In genomic region chr9:62340301-62341122, GRCm38 (mm10) we compare ENCODE assay signal across 8 mouse cellular contexts. TPM values are rescaled to one million over a fixed set of nuclear protein-coding genes. Genes with fewer than 3 reads are reported as not detected.
DNase-seq lines count a peak whose midpoint lies in the region; ATAC-seq and TF ChIP-seq lines count a peak whose summit lies in the region.

No protein-coding gene starts in this region.

- TF ChIP-seq CTCF in liver, postnatal 0 days (IDR thresholded peaks at IDR 0.05; ENCODE audit: low read depth), result no peak

- in situ Hi-C loops in ES-E14 (cut with MboI; ENCODE audit: low sequenced_read_pairs in 2 of 2, unreplicated experiment in 2 of 2), result no loop called here

- TF ChIP-seq EP300 in liver, postnatal 0 days (IDR thresholded peaks at IDR 0.05; ENCODE audit: low read depth), result no peak

- H3K4me1 ChIP-seq in heart, embryonic 15.5 days (replicated peaks), result peaks cover 31% of the 10 kb centered on the region
- H3K4me1 ChIP-seq in ES-E14 (ENCODE audit: control insufficient read depth in 2 of 2, insufficient read depth in 2 of 2, low read length in 2 of 2, poor library complexity in 1 of 2), result peaks cover 3 to 4% of the 10 kb centered on the region in 2 experiments; a peak in 3 of 4 replicates
- peaks cover 23% of the 10 kb centered on the region for H3K4me1 ChIP-seq in forebrain, embryonic 13.5 days
- peaks cover 12% of the 10 kb centered on the region for H3K4me1 ChIP-seq in liver, postnatal 0 days (ENCODE audit: insufficient read depth)

- peak; percentile 12 for ATAC-seq in heart, embryonic 15.5 days (replicated peaks; ENCODE audit: insufficient number of reproducible peaks, insufficient read depth, low FRiP score, low read depth)
- peak; percentile 38 for ATAC-seq in forebrain, embryonic 13.5 days
- peak; percentile 5 for ATAC-seq in liver, postnatal 0 days

- H3K27ac ChIP-seq in heart, embryonic 15.5 days, result peak overlapping the region; percentile 100
- H3K27ac ChIP-seq in ES-E14 (ENCODE audit: insufficient read depth, low read depth, low read length, poor library complexity, severe bottlenecking), result no peak overlapping the region
- peak overlapping the region; percentile 99 for H3K27ac ChIP-seq in forebrain, embryonic 13.5 days
- peak overlapping the region; percentile 48; the same call in 1 of the 2 replicates for H3K27ac ChIP-seq in liver, postnatal 0 days (ENCODE audit: low read depth)

- DNase-seq in heart, postnatal 25 days (ENCODE audit: low spot score), result no peak
- no peak for DNase-seq in ES-E14 (ENCODE audit: low read depth, low spot score)
- DNase-seq in liver, postnatal 0 days, result no peak
- no peak for DNase-seq in gastrocnemius, postnatal 4 days (ENCODE audit: low spot score in 2 of 2)
- no peak for DNase-seq in thymus, postnatal 14 days
- no peak for DNase-seq in thymus, postnatal 36 days

- peak overlapping the region; percentile 67 for H3K4me2 ChIP-seq in heart, embryonic 15.5 days
- peak overlapping the region; percentile 82 for H3K4me2 ChIP-seq in forebrain, embryonic 13.5 days
- peak overlapping the region; percentile 95 for H3K4me2 ChIP-seq in liver, postnatal 0 days (ENCODE audit: low read depth, low read length)

- WGBS in heart, embryonic 15.5 days, result 2% methylated on average over 48 of the region's 48 CpGs
- WGBS in forebrain, embryonic 13.5 days, result under 1% methylated on average over 39 of the region's 48 CpGs
- 2% methylated on average over 42 of the region's 48 CpGs for WGBS in liver, postnatal 0 days (ENCODE audit: insufficient replicate concordance)

- peak overlapping the region; percentile 86 for H3K4me3 ChIP-seq in heart, embryonic 15.5 days
- peak overlapping the region; percentile 78 to 99 for H3K4me3 ChIP-seq in ES-E14 (ENCODE audit: insufficient read depth in 1 of 2, low read depth in 1 of 2, low read length in 2 of 2, poor library complexity in 1 of 2, severe bottlenecking in 1 of 2)
- H3K4me3 ChIP-seq in forebrain, embryonic 13.5 days, result peak overlapping the region; percentile 94
- peak overlapping the region; percentile 63 for H3K4me3 ChIP-seq in liver, postnatal 0 days (ENCODE audit: low read depth, low read length)

- no peaks in the 10 kb centered on the region for H3K9me3 ChIP-seq in heart, embryonic 15.5 days (replicated peaks)
- no peaks in the 10 kb centered on the region for H3K9me3 ChIP-seq in ES-E14 (ENCODE audit: control insufficient read depth, insufficient read depth, low read depth, low read length)
- no peaks in the 10 kb centered on the region for H3K9me3 ChIP-seq in forebrain, embryonic 13.5 days (replicated peaks)
- no peaks in the 10 kb centered on the region for H3K9me3 ChIP-seq in liver, postnatal 0 days (ENCODE audit: low read length)

- H3K27me3 ChIP-seq in heart, embryonic 15.5 days, result no peaks in the 10 kb centered on the region
- H3K27me3 ChIP-seq in forebrain, embryonic 13.5 days, result no peaks in the 10 kb centered on the region
- H3K27me3 ChIP-seq in liver, postnatal 0 days (ENCODE audit: insufficient read depth, low read length), result no peaks in the 10 kb centered on the region

- H3K9ac ChIP-seq in heart, embryonic 15.5 days, result peak overlapping the region; percentile 95
- peak overlapping the region; percentile 86 for H3K9ac ChIP-seq in ES-E14 (ENCODE audit: insufficient read depth, low read depth, low read length, poor library complexity, severe bottlenecking)
- H3K9ac ChIP-seq in forebrain, embryonic 13.5 days, result peak overlapping the region; percentile 89
- peak overlapping the region; percentile 91 for H3K9ac ChIP-seq in liver, postnatal 0 days (replicated peaks)

- H3K36me3 ChIP-seq in heart, embryonic 15.5 days, result no peaks in the 10 kb centered on the region
- no peaks in the 10 kb centered on the region for H3K36me3 ChIP-seq in ES-E14 (ENCODE audit: control insufficient read depth, insufficient read depth, low read length, poor library complexity, severe bottlenecking)
- H3K36me3 ChIP-seq in forebrain, embryonic 13.5 days (ENCODE audit: poor library complexity, severe bottlenecking), result no peaks in the 10 kb centered on the region
- no peaks in the 10 kb centered on the region for H3K36me3 ChIP-seq in liver, postnatal 0 days (replicated peaks; ENCODE audit: insufficient read depth, low read length)

- intact Hi-C loops in heart, postnatal 25 days (cut with DNase I), result loop anchor here (5.0 kb wide), 1 partner anchor 42 kb away; no protein-coding TSS in a partner anchor

TF ChIP-seq in ES-E14, 5 proteins besides CTCF, POLR2A, EP300 and RAD21:
- TF ChIP-seq HCFC1 (IDR thresholded peaks at IDR 0.05; ENCODE audit: borderline replicate concordance, insufficient read depth, low read length), result no peak
- TF ChIP-seq CHD2 (IDR thresholded peaks at IDR 0.05; ENCODE audit: low read depth, low read length), result no peak
- no peak for TF ChIP-seq ZNF384 (IDR thresholded peaks at IDR 0.05; ENCODE audit: low read depth, low read length)
- no peak for TF ChIP-seq MAFK (IDR thresholded peaks at IDR 0.05; ENCODE audit: insufficient read depth, low read depth, low read length)
- TF ChIP-seq ZC3H11A (IDR thresholded peaks at IDR 0.05; ENCODE audit: borderline replicate concordance, low read depth, low read length), result no peak
TF ChIP-seq in ES-E14: peak in this region for 0.

RNA-seq across cellular contexts. Expression of gene Anp32a, which starts 0.6 kb away (rescaled TPM):
- 128 and 176 TPM in 2 replicates for polyA plus RNA-seq in heart, embryonic 15.5 days (2015; fragmentation: Nextera tagmentation; extraction: Ambion mirVana)
- 100 to 1,000 TPM; 186 to 202 TPM for total RNA-seq in heart, postnatal 25 days (2021)
- total RNA-seq in ES-E14 (2012; rRNA removed), result 93.5 and 96.0 TPM in 2 replicates
- 254 and 256 TPM in 2 replicates for polyA plus RNA-seq in forebrain, embryonic 13.5 days (2015; fragmentation: Nextera tagmentation; extraction: Ambion mirVana)
- 54.5 and 60.4 TPM in 2 replicates for polyA plus RNA-seq in liver, postnatal 0 days (2015; fragmentation: Nextera tagmentation; extraction: Ambion mirVana)
- total RNA-seq in gastrocnemius, postnatal 4 days (2021), result 100 to 1,000 TPM; 119 to 134 TPM

RNA-seq across cellular contexts. Expression of gene Spesp1, which starts 58.5 kb away (rescaled TPM):
- polyA plus RNA-seq in heart, embryonic 15.5 days (2015; fragmentation: Nextera tagmentation; extraction: Ambion mirVana), result not detected in 2 replicates
- not detected for total RNA-seq in heart, postnatal 25 days (2021)
- total RNA-seq in ES-E14 (2012; rRNA removed), result 2.1 and 2.5 TPM in 2 replicates
- not detected in 2 replicates for polyA plus RNA-seq in forebrain, embryonic 13.5 days (2015; fragmentation: Nextera tagmentation; extraction: Ambion mirVana)
- polyA plus RNA-seq in liver, postnatal 0 days (2015; fragmentation: Nextera tagmentation; extraction: Ambion mirVana), result not detected in 2 replicates
- not detected for total RNA-seq in gastrocnemius, postnatal 4 days (2021)
